In the genomic region with DNA sequence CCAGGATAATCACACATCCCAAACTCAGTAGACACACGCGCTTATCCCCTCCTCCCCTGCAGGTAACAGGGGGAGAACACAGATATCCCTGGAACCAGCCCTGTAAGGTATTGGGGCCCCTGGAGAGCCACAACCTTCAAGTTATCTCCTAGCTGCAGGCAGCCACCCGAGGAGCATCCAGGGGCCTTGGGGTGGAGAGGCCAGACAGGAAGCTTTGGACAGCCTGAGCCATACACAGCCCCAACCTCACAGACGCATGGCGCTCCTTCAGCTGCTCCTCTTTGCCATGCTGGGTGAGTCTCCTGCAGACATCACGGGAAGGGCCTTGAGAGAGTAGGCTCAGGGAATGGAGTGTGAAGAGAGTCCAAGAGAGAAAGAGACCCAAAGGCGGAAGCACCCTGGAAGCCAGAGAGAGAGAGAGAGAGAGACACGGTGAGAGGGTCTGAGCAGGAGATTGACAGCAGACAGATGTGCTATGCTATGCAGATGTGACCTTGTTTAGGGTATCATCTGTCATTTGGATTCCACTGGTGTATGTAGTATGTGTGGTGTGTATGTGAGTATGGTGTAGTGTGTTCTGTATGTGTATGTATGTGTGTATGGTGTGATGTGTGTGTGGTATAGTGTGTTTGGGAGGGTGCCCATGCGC, we compare ENCODE assay signal across 11 mouse cellular contexts. TPM values are rescaled to one million over a fixed set of nuclear protein-coding genes. Genes with fewer than 3 reads are reported as not detected.
A peak's percentile ranks its signal among the peaks of the same experiment; 100 is the strongest.
DNase-seq lines count a peak whose midpoint lies in the region; ATAC-seq and TF ChIP-seq lines count a peak whose summit lies in the region.
"Had no signal": no experiment of that assay in that cellular context is flagged by ENCODE, and none has a peak within 500 bp of the region (broad histone marks: within the 10 kb centered on the region; RNA-seq: fewer than 3 reads in every experiment).

Gene 6030468B19Rik, plus strand, starts transcription at position 150 of the 649 bp plus-strand sequence.

- no peak within 1 kb of the TSS for H3K4me3 ChIP-seq in kidney, embryonic 16.5 days (ENCODE audit: low read length)
- peak within 1 kb of the TSS; percentile 79 for H3K4me3 ChIP-seq in bone marrow, adult 2 months (replicated peaks; ENCODE audit: control insufficient read depth, low read depth, low read length)
- H3K4me3 ChIP-seq in limb, embryonic 12.5 days (replicated peaks): no peak within 1 kb of the TSS
- H3K4me3 ChIP-seq in spleen, adult 2 months (ENCODE audit: extremely low read depth, insufficient read depth, insufficient read length): peak within 1 kb of the TSS; percentile 41; the same call in 1 of the 2 replicates

- 54% methylated on average over 9 of the region's 9 CpGs for WGBS in kidney, embryonic 16.5 days
- WGBS in bone marrow, adult 2 months: 48% methylated on average over 9 of the region's 9 CpGs
- 52% methylated on average over 9 of the region's 9 CpGs for WGBS in limb, embryonic 12.5 days
- 63% methylated on average over 9 of the region's 9 CpGs for WGBS in spleen, adult 2 months

- no peaks in the 10 kb centered on the region for H3K9me3 ChIP-seq in kidney, embryonic 16.5 days (ENCODE audit: low read length)
- no peaks in the 10 kb centered on the region for H3K9me3 ChIP-seq in limb, embryonic 12.5 days

- no peaks in the 10 kb centered on the region for H3K36me3 ChIP-seq in kidney, embryonic 16.5 days (ENCODE audit: insufficient read depth, low read length)
- no peaks in the 10 kb centered on the region for H3K36me3 ChIP-seq in limb, embryonic 12.5 days
- H3K36me3 ChIP-seq in spleen, adult 2 months (ENCODE audit: control insufficient read depth, insufficient read depth, low read length): no peaks in the 10 kb centered on the region

- H3K4me2 ChIP-seq in kidney, embryonic 16.5 days (replicated peaks; ENCODE audit: low read depth, low read length): no peak within 1 kb of the TSS
- no peak within 1 kb of the TSS for H3K4me2 ChIP-seq in limb, embryonic 12.5 days

- peak; percentile 69 for TF ChIP-seq POLR2A in bone marrow, adult 2 months (IDR thresholded peaks at IDR 0.05; ENCODE audit: borderline replicate concordance, control insufficient read depth, low read depth, low read length)
- TF ChIP-seq POLR2A in spleen, adult 2 months (IDR thresholded peaks at IDR 0.05; ENCODE audit: low read depth, low read length): no peak

- no peak within 1 kb of the TSS for H3K27ac ChIP-seq in kidney, embryonic 16.5 days (ENCODE audit: low read length)
- H3K27ac ChIP-seq in bone marrow, adult 2 months (ENCODE audit: control insufficient read depth, insufficient read depth, low read depth, low read length, poor library complexity): peak within 1 kb of the TSS; percentile 81
- no peak within 1 kb of the TSS for H3K27ac ChIP-seq in limb, embryonic 12.5 days
- H3K27ac ChIP-seq in spleen, adult 2 months (ENCODE audit: insufficient read depth, low read length): peak within 1 kb of the TSS; percentile 91

- peaks cover 14% of the 10 kb centered on the region for H3K4me1 ChIP-seq in kidney, embryonic 16.5 days (ENCODE audit: insufficient read depth, low read length)
- H3K4me1 ChIP-seq in bone marrow, adult 2 months (ENCODE audit: control insufficient read depth, insufficient read depth, low read length): peaks cover 7% of the 10 kb centered on the region
- H3K4me1 ChIP-seq in limb, embryonic 12.5 days (replicated peaks): peaks cover 17% of the 10 kb centered on the region
- H3K4me1 ChIP-seq in spleen, adult 2 months (ENCODE audit: control insufficient read depth, insufficient read depth, insufficient read length): peaks cover 34% of the 10 kb centered on the region

- H3K9ac ChIP-seq in kidney, embryonic 16.5 days (replicated peaks; ENCODE audit: low read length): 0 out of 2 replicates have a peak within 1 kb of the TSS, but pooled peaks have one; percentile 26
- H3K9ac ChIP-seq in limb, embryonic 12.5 days (replicated peaks): peak within 1 kb of the TSS; percentile 40; the same call in 1 of the 2 replicates

- DNase-seq in kidney, adult 18-20 months: no peak
- no peak for DNase-seq in spleen, adult 2 months (ENCODE audit: low read depth in 1 of 2, low spot score in 2 of 2)
- DNase-seq in adrenal gland, postnatal 4 days (ENCODE audit: low spot score in 2 of 2): no peak
- DNase-seq in cerebellum, adult 18-20 months: no peak
- no peak for DNase-seq in layer of hippocampus, adult 11-12 months (ENCODE audit: low spot score)
- DNase-seq: cerebellum, adult 2 months; heart, adult 11 months had no signal

- H3K27me3 ChIP-seq in kidney, embryonic 16.5 days (ENCODE audit: insufficient read depth, low read length): no peaks in the 10 kb centered on the region
- peaks cover 6% of the 10 kb centered on the region for H3K27me3 ChIP-seq in limb, embryonic 12.5 days
- H3K27me3 ChIP-seq in spleen, adult 2 months (ENCODE audit: control insufficient read depth, insufficient read depth, low read length): no peaks in the 10 kb centered on the region

- no peak for TF ChIP-seq CTCF in bone marrow, adult 2 months (IDR thresholded peaks at IDR 0.05; ENCODE audit: control insufficient read depth, insufficient read depth, low read length)
- TF ChIP-seq CTCF in spleen, adult 2 months (IDR thresholded peaks at IDR 0.05; ENCODE audit: extremely low read depth, insufficient read depth, insufficient read length, insufficient replicate concordance): no peak

- no peak for ATAC-seq in kidney, embryonic 16.5 days (ENCODE audit: low FRiP score, low TSS enrichment)
- ATAC-seq in limb, embryonic 12.5 days (ENCODE audit: insufficient number of reproducible peaks, insufficient read depth, low FRiP score, low TSS enrichment, low read depth): no peak

RNA-seq across cellular contexts. Expression of gene 6030468B19Rik, which starts in this region (rescaled TPM):
- polyA plus RNA-seq in kidney, embryonic 16.5 days (2015; fragmentation: Nextera tagmentation; extraction: Ambion mirVana): 0.33 and 0.54 TPM in 2 replicates
- polyA plus RNA-seq in bone marrow, adult 2 months (2011; ENCODE audit: insufficient read depth, insufficient read length, low replicate concordance, missing spikeins): 13.5 and 16.7 TPM in 2 replicates
- polyA plus RNA-seq in limb, embryonic 12.5 days (2016; fragmentation: Nextera tagmentation; extraction: Ambion mirVana): 0.26 and 0.33 TPM in 2 replicates
- 7.6 and 7.9 TPM in 2 replicates for polyA plus RNA-seq in spleen, adult 2 months (2012; rRNA removed)
- 1 to 10 TPM in 1 of 2 experiments, under 1 TPM in 1; 0.87 to 1.7 TPM for total RNA-seq in adrenal gland, postnatal 4 days (2021)
- polyA plus RNA-seq: cerebellum, adult 2 months; neural tube, embryonic 14.5 days had no signal

Comparison
In these comparisons a context has a peak if more than half of its experiments do, and no peak if none do; other contexts are left out.
1. H3K27ac ChIP-seq: peak in bone marrow, adult 2 months (single experiment) and spleen, adult 2 months (single experiment); none in kidney, embryonic 16.5 days (single experiment) and limb, embryonic 12.5 days (single experiment).
2. H3K4me3 ChIP-seq: peak in bone marrow, adult 2 months (single experiment) and spleen, adult 2 months (single experiment); none in kidney, embryonic 16.5 days (single experiment) and limb, embryonic 12.5 days (single experiment).